Mouse (Mus musculus): ENCODE results near the gene Col23a1.

- TF ChIP-seq CTCF (IDR thresholded peaks at IDR 0.05; ENCODE audit: low read depth, low read length) (no peak), GATA1 (IDR thresholded peaks at IDR 0.05; ENCODE audit: borderline replicate concordance, low read length) (no peak), TAL1 (conservative IDR thresholded peaks at IDR 0.05; ENCODE audit: low read depth, low read length) (no peak), POLR2AphosphoS5 (IDR thresholded peaks at IDR 0.05; ENCODE audit: insufficient replicate concordance, low read depth, low read length) (no peak), GATA2 (IDR thresholded peaks at IDR 0.05; ENCODE audit: borderline replicate concordance, low read depth, low read length) (no peak)
Observed at GRCm38 (mm10) chr11:51242897-51243296, 46.8 kb upstream of the Col23a1 start.
